In genomic region chr1:106759572-106760435, GRCm38 (mm10) we compare ENCODE assay signal across 8 mouse cellular contexts. TPM values are rescaled to one million over a fixed set of nuclear protein-coding genes. Genes with fewer than 3 reads are reported as not detected.
DNase-seq lines count a peak whose midpoint lies in the region; ATAC-seq lines count a peak whose summit lies in the region.

Kdsr (minus strand) TSS chr1:106759727.

- peaks cover 17% of the 10 kb centered on the region for H3K4me1 ChIP-seq in hindbrain, embryonic 15.5 days (replicated peaks)

- peak within 1 kb of the TSS; percentile 55 for H3K9ac ChIP-seq in hindbrain, embryonic 15.5 days

- 2% methylated on average over 51 of the region's 51 CpGs for WGBS in hindbrain, embryonic 15.5 days

- no peaks in the 10 kb centered on the region; the same call in 1 of the 2 replicates for H3K36me3 ChIP-seq in hindbrain, embryonic 15.5 days

- DNase-seq in T-cell, adult 2 months (ENCODE audit: low spot score) = peak; percentile 98
- DNase-seq in cerebellum, postnatal 36 days = peak; percentile 94 to 96
- peak; percentile 98 for DNase-seq in frontal cortex, postnatal 36 days (ENCODE audit: low spot score in 2 of 2)
- DNase-seq in left cerebral cortex, adult 11 months (ENCODE audit: low spot score) = peak; percentile 96
- DNase-seq in lung, postnatal 4 days = peak; percentile 98 to 99
- peak; percentile 92 for DNase-seq in retina, postnatal 7 days (ENCODE audit: low read depth, low spot score)
- DNase-seq in urinary bladder, adult 2 months (ENCODE audit: low spot score) = peak; percentile 92

- ATAC-seq in hindbrain, embryonic 15.5 days (ENCODE audit: low FRiP score, low read depth) = peak; percentile 99

- H3K27ac ChIP-seq in hindbrain, embryonic 15.5 days (replicated peaks) = peak within 1 kb of the TSS; percentile 89

- peak within 1 kb of the TSS; percentile 59 for H3K4me3 ChIP-seq in hindbrain, embryonic 15.5 days

- no peaks in the 10 kb centered on the region for H3K27me3 ChIP-seq in hindbrain, embryonic 15.5 days

- peak within 1 kb of the TSS; percentile 85 for H3K4me2 ChIP-seq in hindbrain, embryonic 15.5 days

- H3K9me3 ChIP-seq in hindbrain, embryonic 15.5 days = no peaks in the 10 kb centered on the region

RNA-seq across cellular contexts. Expression of gene Kdsr, which starts in this region (rescaled TPM):
- 13.9 and 15.4 TPM in 2 replicates for polyA plus RNA-seq in hindbrain, embryonic 15.5 days (2015; fragmentation: Nextera tagmentation; extraction: Ambion mirVana)
- polyA plus RNA-seq in urinary bladder, adult 2 months (2012; rRNA removed) = 16.7 and 16.8 TPM in 2 replicates

Comparison
In these comparisons a context has a peak if more than half of its experiments do, and no peak if none do; other contexts are left out.
1. Peak in every context shown above with its lines: DNase-seq, ATAC-seq, H3K4me3 ChIP-seq and H3K27ac ChIP-seq.